Mouse (Mus musculus): ENCODE measurements at regions not wholly inside any gene's neighbourhood (a gene's known extent, or its start where the extent isn't known, plus 50 kb on each side); places are given as distances from the start of the nearest gene placed in this dataset.

DNA sequence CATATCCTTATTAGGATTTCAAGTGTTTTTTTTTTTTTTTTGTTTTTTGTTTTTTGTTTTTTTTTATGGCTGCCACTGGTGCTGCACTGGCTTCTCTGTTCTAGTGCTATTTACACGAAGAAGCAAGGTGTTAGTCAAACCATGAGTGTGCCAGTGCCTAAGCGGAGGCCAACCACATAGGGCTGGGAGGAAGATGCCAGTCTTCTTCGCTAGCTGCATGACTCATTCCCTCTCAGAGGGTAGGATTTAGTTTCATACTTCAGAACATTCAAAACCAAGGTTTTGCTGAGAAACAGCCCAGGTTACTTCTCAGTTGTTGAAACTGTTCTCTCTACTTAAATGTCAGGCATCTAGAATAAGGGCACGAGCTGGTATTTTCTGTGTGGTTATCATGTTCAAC is 72.6 kb downstream of the Icos start:
- no peaks in the 10 kb centered on the region for H3K36me3 ChIP-seq
- no peaks in the 10 kb centered on the region; the same call in 1 of the 2 replicates for H3K27me3 ChIP-seq
- 89% methylated on average over 4 of the region's 4 CpGs for WGBS
- ATAC-seq (ENCODE audit: insufficient number of reproducible peaks, insufficient read depth, low FRiP score, low TSS enrichment), result no peak
- H3K9ac ChIP-seq, result no peak overlapping the region
- H3K4me1 ChIP-seq, result no peaks in the 10 kb centered on the region
- no peak overlapping the region for H3K27ac ChIP-seq
- H3K4me3 ChIP-seq, result no peak overlapping the region
- H3K9me3 ChIP-seq, result no peaks in the 10 kb centered on the region
- H3K4me2 ChIP-seq (replicated peaks), result no peak overlapping the region

DNA sequence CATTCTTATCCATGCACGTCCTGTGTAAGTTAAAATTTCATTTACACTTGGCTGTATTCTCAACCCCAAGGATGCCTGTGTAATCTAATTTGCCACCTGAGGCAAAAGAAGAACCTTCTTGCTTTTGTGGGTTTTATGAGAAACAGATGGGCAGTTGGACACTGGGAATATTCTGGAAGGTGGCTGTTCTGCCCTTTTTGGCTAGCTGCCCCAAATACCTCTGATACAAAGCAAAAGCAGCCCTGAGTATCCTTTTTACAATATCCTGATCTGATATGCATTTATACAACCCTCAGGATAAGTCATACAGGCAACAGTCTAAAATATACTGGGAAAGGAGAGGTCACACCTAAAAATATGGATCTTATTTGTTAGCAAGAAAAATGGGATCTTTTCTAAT is 75.9 kb downstream of the Icos start:
- 24% methylated on average over 1 of the region's 1 CpGs for WGBS
- H3K4me3 ChIP-seq, result no peak overlapping the region
- no peak overlapping the region for H3K9ac ChIP-seq
- ATAC-seq (ENCODE audit: insufficient number of reproducible peaks, insufficient read depth, low FRiP score, low TSS enrichment), result no peak
- no peaks in the 10 kb centered on the region for H3K9me3 ChIP-seq
- H3K4me1 ChIP-seq, result no peaks in the 10 kb centered on the region
- H3K36me3 ChIP-seq, result no peaks in the 10 kb centered on the region
- H3K4me2 ChIP-seq (replicated peaks), result no peak overlapping the region
- no peak overlapping the region for H3K27ac ChIP-seq
- H3K27me3 ChIP-seq, result no peaks in the 10 kb centered on the region; the same call in 1 of the 2 replicates

DNA sequence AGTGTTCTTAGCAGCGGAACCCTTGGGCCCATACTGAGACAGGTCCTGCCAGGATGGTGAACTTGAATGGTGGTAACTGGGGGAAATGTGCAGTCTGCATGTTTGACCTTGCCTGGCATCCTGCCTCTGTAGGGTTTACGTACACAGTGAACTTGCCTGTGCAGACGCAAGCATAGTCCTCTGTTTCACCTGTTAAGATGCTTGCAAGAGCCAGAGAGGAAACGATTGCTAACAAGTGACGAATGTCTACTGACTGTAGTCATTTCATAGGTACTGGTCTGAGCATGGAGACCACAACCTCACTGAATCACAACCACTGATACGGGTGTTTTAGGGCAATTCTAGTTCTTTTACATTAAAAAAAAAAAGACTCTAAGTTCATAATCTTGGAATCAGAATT is 76.7 kb downstream of the Icos start:
- WGBS, result 84% methylated on average over 6 of the region's 6 CpGs
- ATAC-seq (ENCODE audit: insufficient number of reproducible peaks, insufficient read depth, low FRiP score, low TSS enrichment), result no peak
- Histone ChIP-seq H3K9ac (no peak overlapping the region), H3K4me1 (no peaks in the 10 kb centered on the region), H3K4me3 (no peak overlapping the region), H3K4me2 (replicated peaks) (no peak overlapping the region), H3K27ac (no peak overlapping the region), H3K9me3 (no peaks in the 10 kb centered on the region), H3K27me3 (no peaks in the 10 kb centered on the region; the same call in 1 of the 2 replicates), H3K36me3 (no peaks in the 10 kb centered on the region)

DNA sequence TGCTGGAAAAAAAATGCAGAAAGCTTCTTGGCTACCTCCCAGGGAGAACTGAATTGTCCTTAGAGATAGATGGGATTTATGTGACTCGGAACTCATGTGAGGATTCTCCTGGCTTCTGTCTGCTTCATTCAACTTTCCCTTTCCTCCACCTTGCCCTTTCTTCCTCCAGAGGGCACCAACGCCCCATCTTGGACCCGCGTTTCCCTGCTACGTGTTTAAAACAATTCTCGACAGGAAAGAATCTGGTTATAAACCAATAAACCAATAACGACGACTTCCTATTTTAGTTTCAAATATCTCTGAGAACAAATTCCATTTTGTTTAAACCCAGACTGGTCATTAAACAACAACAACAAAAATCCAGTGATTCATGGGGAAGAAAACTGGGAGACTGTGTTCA is 77.4 kb downstream of the Icos start:
- H3K4me1 ChIP-seq, result no peaks in the 10 kb centered on the region
- H3K4me2 ChIP-seq (replicated peaks), result 0 out of 2 replicates have a peak overlapping the region, but pooled peaks have one; percentile 17
- no peaks in the 10 kb centered on the region for H3K36me3 ChIP-seq
- ATAC-seq (ENCODE audit: insufficient number of reproducible peaks, insufficient read depth, low FRiP score, low TSS enrichment), result no peak
- 9% methylated on average over 8 of the region's 8 CpGs for WGBS
- H3K4me3 ChIP-seq, result no peak overlapping the region
- H3K27ac ChIP-seq, result no peak overlapping the region
- H3K27me3 ChIP-seq, result no peaks in the 10 kb centered on the region; the same call in 1 of the 2 replicates
- H3K9me3 ChIP-seq, result no peaks in the 10 kb centered on the region
- no peak overlapping the region for H3K9ac ChIP-seq

DNA sequence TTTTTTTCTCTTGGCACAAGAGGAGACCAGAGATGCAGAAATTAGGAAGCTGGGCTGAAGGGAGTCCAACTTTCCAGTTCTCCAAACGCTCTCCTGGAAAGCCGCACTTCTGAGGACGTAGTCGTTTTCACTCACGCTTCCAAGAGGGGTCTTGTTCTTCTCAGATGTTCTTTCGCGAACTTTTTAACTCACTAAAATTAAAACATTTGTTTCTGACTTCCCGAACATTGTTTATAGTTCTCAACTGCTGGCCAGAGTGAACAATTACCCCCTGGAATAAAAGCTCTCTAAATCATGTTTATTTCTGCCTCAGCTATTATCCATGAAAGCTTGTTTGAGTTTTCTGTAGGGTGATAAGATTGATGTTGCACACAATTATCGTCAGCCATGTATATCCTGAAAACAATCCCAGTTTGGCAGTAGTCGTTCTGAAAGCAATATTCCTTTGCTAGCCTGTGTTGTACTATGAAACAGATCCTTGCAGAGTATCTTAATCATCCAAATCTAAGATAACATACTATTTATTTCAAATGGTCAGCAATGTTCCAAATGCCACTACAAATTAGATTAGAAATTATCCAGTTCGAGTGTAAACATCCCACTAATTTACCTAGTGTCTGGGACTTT is 82.3 kb downstream of the Icos start:
- Histone ChIP-seq H3K4me3 (no peak overlapping the region), H3K4me2 (replicated peaks) (no peak overlapping the region), H3K36me3 (no peaks in the 10 kb centered on the region), H3K4me1 (no peaks in the 10 kb centered on the region), H3K9me3 (no peaks in the 10 kb centered on the region), H3K9ac (no peak overlapping the region), H3K27me3 (no peaks in the 10 kb centered on the region), H3K27ac (no peak overlapping the region)
- ATAC-seq (ENCODE audit: insufficient number of reproducible peaks, insufficient read depth, low FRiP score, low TSS enrichment), result no peak
- WGBS, result 47% methylated on average over 11 of the region's 11 CpGs

DNA sequence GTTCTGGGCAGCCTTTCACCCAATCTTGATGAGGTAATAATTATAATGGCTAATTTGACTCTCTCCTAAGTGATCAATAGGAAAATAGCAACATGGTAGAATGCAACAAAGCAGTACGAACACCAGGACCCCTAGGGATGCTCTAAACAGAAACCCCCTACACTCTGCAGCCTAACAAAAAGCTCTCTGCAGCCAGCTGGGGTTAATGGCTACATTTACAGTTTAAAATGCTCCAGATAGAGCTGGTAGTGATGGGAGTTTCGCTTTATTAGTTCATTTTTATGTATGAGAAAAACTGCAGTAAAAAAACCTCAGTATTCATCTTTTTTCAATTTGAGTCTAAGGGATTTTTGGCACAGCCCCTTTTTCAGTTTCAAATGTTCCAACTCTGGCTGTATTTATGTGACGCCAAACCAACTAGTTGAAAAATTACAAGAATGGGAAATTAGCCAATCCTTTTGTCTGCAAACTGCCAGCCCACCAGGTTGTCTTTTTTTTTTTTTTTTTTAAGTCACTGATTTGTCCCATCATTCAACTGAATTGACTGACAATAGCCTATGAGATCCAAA is 84.2 kb downstream of the Icos start:
- H3K27ac ChIP-seq, result no peak overlapping the region
- WGBS, result 65% methylated on average over 3 of the region's 3 CpGs

DNA sequence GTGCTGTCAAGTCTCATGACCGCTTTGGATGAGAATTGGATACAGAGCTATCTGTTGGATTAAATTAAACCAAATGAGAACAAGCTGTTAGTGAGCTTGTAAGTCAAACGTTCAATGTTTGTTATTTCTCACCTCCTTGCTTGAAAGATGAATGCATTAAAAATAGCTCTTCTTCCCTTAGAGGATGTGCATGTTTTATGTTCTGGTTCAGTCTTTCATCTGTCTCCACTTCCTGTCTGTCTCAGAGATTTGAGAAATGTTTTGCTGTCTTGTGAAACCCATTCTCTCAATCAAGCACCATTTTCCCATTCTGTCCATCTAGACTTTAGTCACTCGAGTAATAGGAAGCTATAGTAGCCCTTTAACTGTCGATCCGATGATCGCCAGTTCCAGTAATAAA is 90.4 kb downstream of the Icos start:
- Histone ChIP-seq H3K9me3 (no peaks in the 10 kb centered on the region), H3K9ac (no peak overlapping the region), H3K27me3 (no peaks in the 10 kb centered on the region), H3K27ac (no peak overlapping the region), H3K4me1 (no peaks in the 10 kb centered on the region), H3K4me2 (replicated peaks) (no peak overlapping the region), H3K36me3 (no peaks in the 10 kb centered on the region), H3K4me3 (no peak overlapping the region)
- 74% methylated on average over 6 of the region's 6 CpGs for WGBS
- ATAC-seq (ENCODE audit: insufficient number of reproducible peaks, insufficient read depth, low FRiP score, low TSS enrichment), result no peak

More for the DNA sequence above, 84.2 kb downstream of the Icos start:
- ATAC-seq (ENCODE audit: insufficient number of reproducible peaks, insufficient read depth, low FRiP score, low TSS enrichment), result no peak
- H3K4me1 ChIP-seq, result no peaks in the 10 kb centered on the region
- H3K9ac ChIP-seq, result no peak overlapping the region
- no peaks in the 10 kb centered on the region for H3K9me3 ChIP-seq
- H3K4me3 ChIP-seq, result no peak overlapping the region
- H3K4me2 ChIP-seq (replicated peaks), result no peak overlapping the region
- H3K27me3 ChIP-seq, result no peaks in the 10 kb centered on the region
- no peaks in the 10 kb centered on the region for H3K36me3 ChIP-seq

DNA sequence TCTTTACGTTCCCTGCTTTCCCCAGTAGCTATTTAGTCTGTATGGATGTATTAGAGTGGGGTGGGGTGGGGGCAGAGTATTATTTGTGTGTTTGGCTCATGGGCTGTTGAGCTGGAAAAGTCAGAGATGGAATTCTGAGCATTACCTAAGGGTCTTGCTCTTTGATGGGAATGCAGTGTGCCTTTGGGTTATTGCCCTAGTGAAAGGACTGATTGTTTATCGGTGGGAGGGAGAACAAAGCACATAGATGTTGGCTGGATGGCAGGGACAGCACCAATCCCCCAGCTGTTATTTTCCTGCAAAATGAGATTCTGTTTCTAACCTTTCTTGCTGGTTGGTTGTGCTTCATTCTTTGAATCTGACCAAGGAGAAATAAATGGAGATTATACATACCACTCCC is 96.4 kb downstream of the Icos start:
- WGBS, result 56% methylated on average over 2 of the region's 2 CpGs
- no peak overlapping the region for H3K4me3 ChIP-seq
- H3K9ac ChIP-seq, result no peak overlapping the region
- H3K4me2 ChIP-seq (replicated peaks), result no peak overlapping the region
- H3K9me3 ChIP-seq, result no peaks in the 10 kb centered on the region
- ATAC-seq (ENCODE audit: insufficient number of reproducible peaks, insufficient read depth, low FRiP score, low TSS enrichment), result no peak
- no peaks in the 10 kb centered on the region for H3K4me1 ChIP-seq
- no peaks in the 10 kb centered on the region for H3K36me3 ChIP-seq
- no peaks in the 10 kb centered on the region for H3K27me3 ChIP-seq
- no peak overlapping the region for H3K27ac ChIP-seq

DNA sequence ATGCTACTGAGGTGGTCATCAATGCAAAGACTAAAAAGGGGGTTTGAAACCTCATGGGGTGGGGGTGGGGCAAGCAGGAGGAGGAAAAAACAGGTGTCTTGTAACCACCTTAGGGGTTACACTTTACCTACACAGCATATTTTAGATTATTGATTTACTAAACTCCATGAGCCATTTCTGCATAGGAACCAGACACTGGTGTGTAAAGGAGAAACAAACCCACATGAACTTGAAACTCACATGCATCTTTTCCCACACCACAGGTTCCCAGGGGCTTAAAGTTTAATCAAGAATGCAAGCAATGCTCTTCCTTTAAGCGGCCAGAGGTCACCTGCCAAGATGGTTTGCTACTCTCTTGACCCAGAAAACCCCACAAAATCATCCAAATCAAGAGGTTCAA is 97.6 kb downstream of the Icos start:
- WGBS, result 83% methylated on average over 1 of the region's 1 CpGs
- Histone ChIP-seq H3K4me1 (no peaks in the 10 kb centered on the region), H3K27ac (no peak overlapping the region), H3K4me2 (replicated peaks) (no peak overlapping the region), H3K9me3 (no peaks in the 10 kb centered on the region), H3K36me3 (no peaks in the 10 kb centered on the region), H3K27me3 (no peaks in the 10 kb centered on the region), H3K4me3 (no peak overlapping the region), H3K9ac (no peak overlapping the region)
- no peak for ATAC-seq (ENCODE audit: insufficient number of reproducible peaks, insufficient read depth, low FRiP score, low TSS enrichment)

DNA sequence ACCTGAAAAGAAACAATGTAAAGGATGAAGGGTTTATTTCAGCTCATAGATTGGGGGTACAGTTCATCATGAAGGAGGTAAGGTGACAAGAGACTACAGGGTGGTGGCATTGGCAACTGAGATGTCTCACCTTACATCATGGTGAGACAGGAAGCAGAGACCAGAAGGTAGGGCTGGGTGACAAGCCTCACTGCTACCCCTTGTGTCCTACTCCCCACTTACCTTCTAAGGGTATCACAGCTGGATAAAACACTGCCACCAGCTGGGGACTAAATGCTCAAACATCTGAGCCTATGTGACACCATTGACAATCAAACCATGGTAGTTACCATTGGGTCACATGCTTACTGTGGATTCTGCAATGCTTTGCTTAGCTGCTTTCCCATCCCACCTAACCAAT is 107.0 kb downstream of the Icos start:
- Histone ChIP-seq H3K4me2 (replicated peaks) (no peak overlapping the region), H3K27ac (no peak overlapping the region), H3K4me1 (no peaks in the 10 kb centered on the region), H3K36me3 (no peaks in the 10 kb centered on the region), H3K27me3 (no peaks in the 10 kb centered on the region), H3K9ac (no peak overlapping the region), H3K4me3 (no peak overlapping the region), H3K9me3 (no peaks in the 10 kb centered on the region)
- no peak for ATAC-seq (ENCODE audit: insufficient number of reproducible peaks, insufficient read depth, low FRiP score, low TSS enrichment)

DNA sequence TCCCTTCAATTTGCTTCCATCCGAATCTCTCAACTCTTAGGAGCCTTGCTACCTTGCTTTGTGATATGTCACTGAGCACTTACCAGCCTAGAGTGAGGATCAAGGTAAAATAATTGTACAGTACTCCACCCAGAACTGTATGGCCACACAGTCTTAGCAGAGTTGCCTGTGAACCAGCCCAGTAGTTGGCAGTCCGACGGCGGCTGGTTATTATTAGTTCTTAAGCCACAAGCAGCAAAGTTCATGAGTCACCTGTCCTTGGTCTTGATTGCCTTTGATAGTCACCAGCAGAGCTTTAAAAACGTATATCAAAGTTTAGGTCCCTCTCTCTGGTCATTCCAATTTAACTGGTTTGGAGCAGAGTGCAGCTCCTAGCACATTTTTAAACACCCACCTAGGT is 109.1 kb downstream of the Icos start:
- Histone ChIP-seq H3K4me3 (no peak overlapping the region), H3K36me3 (no peaks in the 10 kb centered on the region), H3K4me1 (no peaks in the 10 kb centered on the region), H3K27ac (no peak overlapping the region), H3K9ac (no peak overlapping the region), H3K9me3 (no peaks in the 10 kb centered on the region), H3K4me2 (replicated peaks) (no peak overlapping the region), H3K27me3 (no peaks in the 10 kb centered on the region)
- WGBS, result 81% methylated on average over 5 of the region's 5 CpGs
- no peak for ATAC-seq (ENCODE audit: insufficient number of reproducible peaks, insufficient read depth, low FRiP score, low TSS enrichment)

DNA sequence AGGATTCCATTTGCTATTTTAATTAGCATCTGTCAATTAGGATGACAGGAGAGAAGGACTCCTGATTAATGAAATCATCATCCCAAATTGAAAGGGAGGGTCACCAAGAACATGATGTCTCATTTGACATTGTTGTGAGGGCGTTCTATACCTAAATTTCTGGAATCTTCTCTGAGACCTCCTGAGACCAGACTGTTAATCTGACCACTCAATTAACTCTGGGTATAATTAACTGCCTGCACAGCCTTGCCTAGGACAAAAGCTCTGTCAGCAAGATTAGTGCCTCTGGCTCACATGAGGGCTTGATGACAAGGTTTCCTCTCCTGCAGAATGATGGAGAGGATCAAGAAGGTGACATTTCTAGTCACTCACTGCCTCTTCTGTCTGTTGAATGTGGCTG is 113.1 kb downstream of the Icos start:
- Histone ChIP-seq H3K36me3 (no peaks in the 10 kb centered on the region), H3K27ac (no peak overlapping the region), H3K4me2 (replicated peaks) (no peak overlapping the region), H3K9ac (no peak overlapping the region), H3K27me3 (no peaks in the 10 kb centered on the region), H3K4me3 (no peak overlapping the region), H3K9me3 (no peaks in the 10 kb centered on the region), H3K4me1 (no peaks in the 10 kb centered on the region)
- no peak for ATAC-seq (ENCODE audit: insufficient number of reproducible peaks, insufficient read depth, low FRiP score, low TSS enrichment)
- 38% methylated on average over 1 of the region's 1 CpGs for WGBS

Measured in embryonic facial prominence, embryonic 12.5 days (tissue).